Mouse (Mus musculus): ENCODE measurements around the gene Lipe.

- TF ChIP-seq CTCF (IDR thresholded peaks at IDR 0.05; ENCODE audit: control insufficient read depth, insufficient read depth, insufficient replicate concordance, low read depth, low read length) (no peak), POLR2A (IDR thresholded peaks at IDR 0.05; ENCODE audit: control insufficient read depth, low read depth, low read length) (no peak)
Measured at GRCm38 (mm10) chr7:25429886-25430784, 31.6 kb upstream of the Lipe start.
